Mouse (Mus musculus) WW6 (cell line): ENCODE results near the gene Tek.
"Not testable (repeated sequence)": the region's sequence is repeated elsewhere in the genome, so short reads cannot be mapped to it uniquely, and the experiment has no call there.

Source experiments
- DNase-seq: peaks from one replicate; pipeline ENCODE4 v3.0.0-alpha.2; 2013; ENCODE audit warnings: low read depth, low spot score

Tek gene

DNA sequence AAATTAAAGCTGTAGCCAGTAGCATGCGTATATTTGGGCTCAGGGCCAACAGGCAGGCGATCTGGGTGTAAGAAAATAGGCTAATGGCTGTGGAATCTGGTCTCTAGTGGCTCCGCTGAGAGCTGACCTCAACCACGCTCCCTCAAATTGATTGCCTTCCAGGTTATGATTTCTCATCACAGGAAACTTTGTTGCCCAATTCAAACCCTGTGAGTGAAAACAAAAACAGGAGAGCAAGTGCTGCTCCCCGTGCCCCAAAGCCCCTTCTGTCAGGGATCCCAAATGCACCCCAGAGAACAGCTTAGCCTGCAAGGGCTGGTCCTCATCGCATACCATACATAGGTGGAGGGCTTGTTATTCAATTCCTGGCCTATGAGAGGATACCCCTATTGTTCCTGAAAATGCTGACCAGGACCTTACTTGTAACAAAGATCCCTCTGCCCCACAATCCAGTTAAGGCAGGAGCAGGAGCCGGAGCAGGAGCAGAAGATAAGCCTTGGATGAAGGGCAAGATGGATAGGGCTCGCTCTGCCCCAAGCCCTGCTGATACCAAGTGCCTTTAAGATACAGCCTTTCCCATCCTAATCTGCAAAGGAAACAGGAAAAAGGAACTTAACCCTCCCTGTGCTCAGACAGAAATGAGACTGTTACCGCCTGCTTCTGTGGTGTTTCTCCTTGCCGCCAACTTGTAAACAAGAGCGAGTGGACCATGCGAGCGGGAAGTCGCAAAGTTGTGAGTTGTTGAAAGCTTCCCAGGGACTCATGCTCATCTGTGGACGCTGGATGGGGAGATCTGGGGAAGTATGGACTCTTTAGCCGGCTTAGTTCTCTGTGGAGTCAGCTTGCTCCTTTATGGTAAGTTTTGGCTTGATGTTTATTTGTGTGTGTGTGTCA, at the start of gene Tek:
Gene Tek, plus strand, starts transcription at position 452 of the 894 bp plus-strand sequence.
- no peak for DNase-seq

- not testable (repeated sequence) for DNase-seq
These were observed 49.3 kb upstream of the Tek start for GRCm38 (mm10) chr4:94689804-94690203.

DNA sequence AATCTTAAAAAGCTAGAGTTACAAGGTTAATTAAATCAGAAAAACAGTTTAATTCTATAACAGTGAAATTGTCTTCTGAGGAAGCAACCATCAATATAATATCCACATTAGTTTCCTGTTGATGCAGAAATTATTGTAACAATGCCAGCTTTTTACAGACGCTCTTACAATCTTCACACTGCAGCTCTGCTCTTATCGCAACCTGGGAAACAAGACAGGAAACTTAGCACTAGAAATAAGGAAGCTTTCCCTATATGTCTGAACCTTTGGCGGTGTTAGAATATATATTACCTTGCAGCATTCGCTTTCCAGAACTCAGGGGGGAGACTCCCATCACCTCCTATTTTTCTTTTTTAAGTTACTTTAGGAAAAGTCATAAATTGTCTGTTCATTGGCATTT, 48.0 kb upstream of the Tek start:
- DNase-seq, result no peak

DNA sequence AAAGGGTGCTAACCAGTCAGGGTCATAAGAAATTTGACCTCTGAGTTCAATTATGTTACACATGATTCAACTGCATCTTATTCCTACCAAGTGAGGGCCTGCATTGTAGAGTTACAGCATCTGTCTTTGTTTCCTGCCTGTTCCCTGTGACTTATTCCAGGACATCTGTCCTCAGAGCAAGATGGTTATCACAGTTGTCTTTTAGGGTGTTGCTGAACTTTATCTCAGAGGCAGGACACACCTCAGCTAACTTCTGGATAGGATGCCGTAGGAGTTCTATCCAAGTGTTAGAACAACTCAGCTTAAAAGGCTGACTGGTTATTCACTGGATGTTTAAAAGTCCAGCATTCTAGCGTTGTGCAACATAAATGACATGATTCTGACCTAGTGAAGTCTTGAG, 46.9 kb upstream of the Tek start:
- DNase-seq, result no peak

GRCm38 (mm10) chr4:94696368-94696767, 42.7 kb upstream of the Tek start:
- no peak for DNase-seq

DNA sequence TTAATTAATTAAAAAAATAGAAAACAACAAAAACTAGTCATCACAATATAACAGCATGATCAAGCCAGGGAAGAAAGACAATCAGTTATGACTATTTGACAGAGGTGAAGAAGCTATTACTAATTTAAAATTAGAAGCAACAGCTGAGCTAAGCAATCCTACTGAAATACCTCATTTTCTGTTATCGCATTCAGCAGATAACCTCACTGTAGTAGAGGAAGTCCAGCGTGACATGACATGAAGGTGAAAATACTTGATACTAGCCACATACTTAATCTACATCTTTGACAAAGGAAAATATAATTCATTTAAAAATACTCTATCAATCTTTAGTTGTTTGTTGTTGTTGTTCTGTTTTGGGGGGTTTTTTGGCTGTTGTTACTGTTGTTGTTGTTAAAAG, 28.1 kb upstream of the Tek start:
- no peak for DNase-seq

DNA sequence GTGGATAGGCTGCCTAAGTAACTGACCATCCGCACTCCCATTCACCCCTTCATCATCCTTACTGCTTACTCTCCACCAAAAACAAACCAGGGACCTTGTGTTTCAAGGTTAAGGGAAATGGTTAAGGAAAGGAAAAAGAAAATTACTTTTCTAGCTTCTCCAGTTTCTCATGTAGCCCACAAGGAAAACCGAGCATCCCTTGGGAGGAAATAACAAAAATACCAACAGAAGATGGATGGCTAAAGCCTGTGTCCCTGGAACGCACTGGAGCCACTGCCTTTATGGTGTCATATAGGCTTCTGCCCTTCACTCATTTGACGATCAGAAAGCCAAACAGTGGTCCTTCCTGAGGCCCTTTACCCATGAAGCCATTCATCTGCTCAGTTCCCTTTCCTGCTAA, 27.7 kb upstream of the Tek start:
- DNase-seq, result no peak

GRCm38 (mm10) chr4:94713741-94714140, 25.3 kb upstream of the Tek start:
- DNase-seq, result no peak

GRCm38 (mm10) chr4:94715166-94715565, 23.9 kb upstream of the Tek start:
- no peak for DNase-seq

- DNase-seq, result no peak
These were observed 13.3 kb upstream of the Tek start for GRCm38 (mm10) chr4:94725799-94726198.

DNA sequence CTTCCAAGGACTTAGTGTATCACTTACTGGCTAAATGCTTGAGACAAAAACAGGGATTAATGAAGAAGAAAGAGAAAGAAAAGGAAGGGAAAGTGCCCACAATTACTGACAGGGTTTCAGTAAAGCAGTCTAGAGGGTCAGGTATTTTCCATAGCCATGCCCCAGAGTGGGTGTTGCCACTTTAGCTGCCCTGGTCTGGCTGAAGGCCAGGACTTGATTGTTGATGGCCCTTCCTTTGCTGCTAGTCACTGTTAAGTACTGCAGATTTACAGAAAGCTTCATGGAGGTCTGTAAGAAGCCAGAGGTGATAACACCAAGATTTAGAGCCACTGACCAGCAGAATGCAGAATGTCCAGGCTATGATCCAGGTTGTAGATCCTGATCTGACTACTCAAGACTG, 6.4 kb upstream of the Tek start:
- no peak for DNase-seq

DNA sequence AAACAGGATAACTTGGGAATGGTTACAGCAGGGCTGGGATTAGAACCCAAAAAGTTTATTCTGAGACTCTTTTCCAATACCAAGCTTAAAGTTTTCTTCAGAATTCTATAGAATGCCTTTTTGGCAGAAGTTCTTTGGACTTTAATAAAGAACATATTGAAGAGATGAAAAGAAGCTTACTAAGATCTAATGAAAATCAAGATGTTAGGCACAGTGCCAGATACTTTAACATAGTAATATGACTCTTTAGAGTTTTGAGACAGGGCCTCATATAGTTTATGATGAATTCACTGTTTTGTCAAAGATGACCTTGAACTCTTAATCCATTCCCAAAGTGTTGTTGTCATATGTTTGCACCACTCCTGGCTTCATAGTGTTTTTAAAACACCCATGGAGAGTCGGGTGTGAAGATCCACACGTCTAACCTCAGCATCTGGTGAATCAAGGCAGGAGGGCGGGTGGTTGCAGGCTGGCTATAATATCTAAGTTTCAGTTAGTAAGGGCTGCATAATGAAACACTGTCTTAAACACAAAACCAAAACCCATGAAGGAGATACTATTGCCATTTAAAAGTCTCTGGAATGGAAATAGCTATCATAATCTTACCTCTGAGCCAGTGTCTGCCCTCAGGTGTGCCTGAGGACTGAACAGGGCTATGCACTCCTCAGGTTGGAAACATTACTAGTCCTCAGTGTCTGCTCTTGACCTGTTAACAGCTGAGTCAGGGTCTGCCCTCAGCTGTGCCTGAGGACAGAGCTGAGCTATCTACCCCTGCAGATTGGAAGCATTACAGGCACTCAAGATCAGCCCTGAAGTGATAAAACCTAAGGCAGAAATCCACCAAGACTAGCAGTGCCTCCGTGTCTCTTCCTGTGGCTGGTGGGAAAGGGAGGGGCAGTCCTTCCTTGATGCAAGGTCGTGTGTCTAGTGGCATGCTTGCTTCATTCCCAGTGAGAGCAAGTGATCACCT, 1.5 kb upstream of the Tek start:
- no peak for DNase-seq

DNA sequence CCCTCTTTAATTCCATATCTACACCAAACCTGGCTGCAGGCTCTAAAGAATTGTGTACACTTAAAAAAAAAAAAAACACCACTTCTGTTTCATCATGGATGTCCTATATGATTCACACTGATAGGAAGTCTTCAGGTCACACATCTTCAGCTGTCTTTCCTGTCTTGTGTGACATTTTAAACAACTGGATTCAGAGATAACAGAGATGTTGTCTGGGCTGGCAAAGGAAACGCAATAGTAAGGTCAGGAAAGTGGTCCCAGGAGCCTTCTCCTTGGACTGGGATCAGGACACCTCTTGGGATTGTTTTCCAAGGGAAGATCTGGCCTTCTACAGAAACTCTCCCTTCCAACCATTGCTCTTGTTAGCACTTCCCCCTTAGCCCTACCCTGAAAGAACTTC, 2.7 kb downstream of the Tek start:
- DNase-seq, result no peak

GRCm38 (mm10) chr4:94745749-94746148, 6.7 kb downstream of the Tek start:
- DNase-seq, result no peak

GRCm38 (mm10) chr4:94746387-94746811, 7.3 kb downstream of the Tek start:
- DNase-seq, result no peak

DNA sequence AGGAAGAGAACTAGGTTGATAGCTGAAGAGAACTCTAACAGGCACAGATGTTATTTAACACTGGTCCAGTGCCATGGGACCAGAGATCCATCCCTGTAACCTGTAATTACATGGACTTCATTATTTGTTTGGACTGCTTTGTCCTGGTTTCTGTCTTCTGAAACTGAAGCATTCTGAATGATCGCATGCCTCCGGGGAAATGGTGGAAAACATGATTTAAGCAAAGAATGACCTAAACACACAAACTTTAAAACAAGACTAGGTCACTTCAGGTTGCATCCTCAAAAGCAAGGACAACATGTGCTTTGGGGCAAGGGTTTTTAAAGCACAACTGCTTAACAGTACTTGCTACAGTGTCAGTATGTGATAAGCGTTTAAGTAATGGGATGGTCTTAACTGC, 8.2 kb downstream of the Tek start:
- no peak for DNase-seq

- DNase-seq, result no peak
These were observed 13.4 kb downstream of the Tek start for GRCm38 (mm10) chr4:94752512-94752911.

DNA sequence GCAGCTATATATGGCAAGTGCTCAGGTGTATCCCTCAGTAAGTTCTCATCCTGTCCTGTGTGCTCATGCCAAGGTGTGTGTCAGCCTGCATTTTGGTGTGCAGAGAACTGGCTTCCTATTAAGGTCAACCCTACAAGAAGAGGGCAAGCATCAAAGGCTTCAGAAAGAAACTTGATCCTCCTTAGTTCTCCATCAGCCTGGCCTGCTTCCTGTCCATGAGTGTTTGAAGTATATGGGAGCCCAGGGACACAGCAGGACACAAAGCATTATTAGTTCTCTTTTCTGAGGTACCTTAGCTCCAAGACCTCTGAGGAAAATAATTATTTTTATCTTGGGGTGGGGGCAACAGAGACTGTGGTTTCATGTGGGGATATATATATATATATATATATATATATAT, 26.1 kb downstream of the Tek start:
- no peak for DNase-seq

DNA sequence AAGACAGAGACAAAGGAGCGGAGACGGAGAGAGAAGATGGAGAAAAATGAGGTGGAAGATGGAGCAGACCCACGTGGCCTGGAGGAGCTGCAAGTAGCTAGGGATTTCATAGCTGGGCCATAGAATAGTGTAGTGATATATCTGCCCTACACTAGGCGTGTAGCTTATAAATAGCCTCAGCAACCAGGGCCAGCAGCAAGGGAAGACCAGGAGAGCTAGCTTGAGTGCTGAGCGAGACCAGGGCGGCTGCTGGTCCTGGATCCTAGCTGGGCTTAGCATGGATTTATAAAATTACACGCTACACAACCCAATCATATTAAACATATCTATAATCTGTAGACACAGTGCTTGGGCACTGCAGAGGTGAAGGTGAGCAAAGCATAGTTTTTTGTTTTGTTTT, 27.1 kb downstream of the Tek start:
- no peak for DNase-seq

DNA sequence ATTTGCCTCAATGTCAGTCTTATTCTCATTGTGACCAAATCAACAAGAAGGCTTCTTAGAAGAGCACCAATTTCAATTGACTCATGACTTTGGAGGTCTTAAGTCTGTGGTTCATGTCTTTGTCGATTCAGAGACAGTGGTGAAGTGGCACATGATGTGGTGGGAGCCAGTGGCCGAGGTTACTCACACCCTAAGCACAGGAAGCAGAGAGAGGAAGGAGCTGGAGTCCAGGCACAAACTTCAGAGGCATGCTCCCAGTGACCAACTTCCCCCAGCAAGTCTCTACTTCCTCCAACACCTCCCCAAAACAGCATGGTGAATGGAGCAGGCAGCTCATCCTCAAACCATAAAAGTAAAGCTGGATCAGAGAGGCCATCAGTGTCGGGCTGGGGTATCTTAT, 29.5 kb downstream of the Tek start:
- no peak for DNase-seq

- DNase-seq, result no peak
These were observed 42.0 kb downstream of the Tek start for GRCm38 (mm10) chr4:94781043-94781442.

DNA sequence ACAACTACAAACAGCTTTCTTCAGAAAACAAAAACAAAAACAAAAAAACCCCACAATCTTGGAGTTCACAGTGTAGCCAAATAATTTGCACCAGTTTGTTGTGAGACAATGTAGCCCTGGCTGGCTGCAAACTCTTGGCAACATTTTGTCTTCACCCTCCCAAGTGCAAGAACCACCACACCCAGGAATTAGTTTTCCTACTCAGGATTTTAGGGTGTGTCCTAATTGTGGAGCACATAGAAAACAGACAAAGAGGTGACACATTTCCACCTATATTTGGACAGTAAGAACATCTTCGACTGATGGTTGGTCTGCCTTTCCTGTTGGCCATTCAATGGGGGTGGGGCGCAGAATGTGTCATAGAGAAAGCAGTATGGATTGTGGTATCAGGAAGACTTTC, 46.8 kb downstream of the Tek start:
- DNase-seq, result no peak

DNA sequence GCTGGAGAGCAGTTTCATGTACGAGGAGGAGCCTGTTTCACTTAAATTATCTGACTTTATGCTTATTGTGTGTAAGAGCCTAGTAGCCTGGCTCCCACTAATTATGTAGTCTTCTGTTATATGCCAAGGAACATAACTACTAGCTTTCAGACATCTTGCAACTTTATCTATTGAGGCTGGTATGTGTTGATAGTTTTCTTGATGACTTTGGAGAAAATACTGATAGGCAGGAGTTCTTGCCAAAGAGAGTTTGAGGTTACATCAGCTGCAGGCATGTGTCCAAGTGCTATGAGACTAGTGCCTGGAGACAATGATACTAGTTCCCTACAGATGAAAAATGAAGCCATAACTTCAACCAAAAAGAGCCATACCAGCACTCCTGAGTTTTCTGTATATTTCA, 64.1 kb downstream of the Tek start:
- no peak for DNase-seq
